Mouse (Mus musculus): ENCODE data around the gene Prss41. TPM values are rescaled to one million over a fixed set of nuclear protein-coding genes. Genes with fewer than 3 reads are reported as not detected.

The Prss41 gene
- polyA plus RNA-seq, 1 experiment: 0.78 TPM

- peak; percentile 56 for TF ChIP-seq CTCF (IDR thresholded peaks at IDR 0.05; ENCODE audit: insufficient read depth, low read length)
- peak; percentile 67; the same call in 1 of the 2 replicates for TF ChIP-seq POLR2A (IDR thresholded peaks at IDR 0.05; ENCODE audit: borderline replicate concordance, extremely low read depth, low read depth, low read length)
- under 1% methylated on average over 32 of the region's 42 CpGs for WGBS
- Histone ChIP-seq H3K4me1 (ENCODE audit: control insufficient read depth, insufficient read depth, low read length) (no peaks in the 10 kb centered on the region), H3K4me3 (replicated peaks; ENCODE audit: extremely low read depth, low read depth, low read length) (peak within 1 kb of the TSS; percentile 93)
- peak; percentile 83 for DNase-seq
These were observed 14.8 kb downstream of the Prss41 start, which contains the start of gene Elob for GRCm38 (mm10) chr17:23829064-23829619. TSS of gene Elob (minus strand) at chr17:23829136.

- peak; percentile 63 for DNase-seq
- Histone ChIP-seq H3K4me3 (replicated peaks; ENCODE audit: extremely low read depth, low read depth, low read length) (peak overlapping the region; percentile 93), H3K4me1 (ENCODE audit: control insufficient read depth, insufficient read depth, low read length) (no peaks in the 10 kb centered on the region)
- WGBS: under 1% methylated on average over 47 of the region's 47 CpGs
- TF ChIP-seq POLR2A (IDR thresholded peaks at IDR 0.05; ENCODE audit: borderline replicate concordance, extremely low read depth, low read depth, low read length) (0 out of 2 replicates have a peak, but pooled peaks have one; percentile 11), CTCF (IDR thresholded peaks at IDR 0.05; ENCODE audit: insufficient read depth, low read length) (no peak)
These were observed 15.5 kb downstream of the Prss41 start for GRCm38 (mm10) chr17:23828271-23829001.

- TF ChIP-seq CTCF (IDR thresholded peaks at IDR 0.05; ENCODE audit: insufficient read depth, low read length) (no peak), POLR2A (IDR thresholded peaks at IDR 0.05; ENCODE audit: borderline replicate concordance, extremely low read depth, low read depth, low read length) (no peak)
- 74% methylated on average over 4 of the region's 4 CpGs for WGBS
- DNase-seq: no peak
- no peak overlapping the region for H3K4me3 ChIP-seq (replicated peaks; ENCODE audit: extremely low read depth, low read depth, low read length)
- no peaks in the 10 kb centered on the region for H3K4me1 ChIP-seq (ENCODE audit: control insufficient read depth, insufficient read depth, low read length)
These were observed 18.4 kb downstream of the Prss41 start for GRCm38 (mm10) chr17:23825591-23825990.

- H3K4me3 ChIP-seq (replicated peaks; ENCODE audit: extremely low read depth, low read depth, low read length): no peak overlapping the region
- 0 out of 2 replicates have a peak, but pooled peaks have one; percentile 10 for TF ChIP-seq POLR2A (IDR thresholded peaks at IDR 0.05; ENCODE audit: borderline replicate concordance, extremely low read depth, low read depth, low read length)
- TF ChIP-seq CTCF (IDR thresholded peaks at IDR 0.05; ENCODE audit: insufficient read depth, low read length): no peak
- 87% methylated on average over 12 of the region's 12 CpGs for WGBS
- DNase-seq: no peak
- H3K4me1 ChIP-seq (ENCODE audit: control insufficient read depth, insufficient read depth, low read length): no peaks in the 10 kb centered on the region
These were observed 20.4 kb downstream of the Prss41 start for GRCm38 (mm10) chr17:23823614-23824013.

GRCm38 (mm10) chr17:23823018-23823417 is 21.0 kb downstream of the Prss41 start:
- no peak for DNase-seq
- 80% methylated on average over 16 of the region's 16 CpGs for WGBS
- Histone ChIP-seq H3K4me3 (replicated peaks; ENCODE audit: extremely low read depth, low read depth, low read length) (no peak overlapping the region), H3K4me1 (ENCODE audit: control insufficient read depth, insufficient read depth, low read length) (no peaks in the 10 kb centered on the region)
- TF ChIP-seq POLR2A (IDR thresholded peaks at IDR 0.05; ENCODE audit: borderline replicate concordance, extremely low read depth, low read depth, low read length) (no peak), CTCF (IDR thresholded peaks at IDR 0.05; ENCODE audit: insufficient read depth, low read length) (no peak)

GRCm38 (mm10) chr17:23822094-23822493 is 21.9 kb downstream of the Prss41 start:
- no peaks in the 10 kb centered on the region for H3K4me1 ChIP-seq (ENCODE audit: control insufficient read depth, insufficient read depth, low read length)
- WGBS: 63% methylated on average over 6 of the region's 6 CpGs
- TF ChIP-seq CTCF (IDR thresholded peaks at IDR 0.05; ENCODE audit: insufficient read depth, low read length): no peak
- no peak for TF ChIP-seq POLR2A (IDR thresholded peaks at IDR 0.05; ENCODE audit: borderline replicate concordance, extremely low read depth, low read depth, low read length)
- no peak overlapping the region for H3K4me3 ChIP-seq (replicated peaks; ENCODE audit: extremely low read depth, low read depth, low read length)
- DNase-seq: no peak

GRCm38 (mm10) chr17:23820731-23821130 is 23.2 kb downstream of the Prss41 start:
- TF ChIP-seq CTCF (IDR thresholded peaks at IDR 0.05; ENCODE audit: insufficient read depth, low read length) (no peak), POLR2A (IDR thresholded peaks at IDR 0.05; ENCODE audit: borderline replicate concordance, extremely low read depth, low read depth, low read length) (no peak)
- no peak overlapping the region for H3K4me3 ChIP-seq (replicated peaks; ENCODE audit: extremely low read depth, low read depth, low read length)
- no peaks in the 10 kb centered on the region for H3K4me1 ChIP-seq (ENCODE audit: control insufficient read depth, insufficient read depth, low read length)
- 98% methylated on average over 5 of the region's 5 CpGs for WGBS
- DNase-seq: no peak

GRCm38 (mm10) chr17:23819235-23819634 is 24.7 kb downstream of the Prss41 start:
- WGBS: 96% methylated on average over 25 of the region's 25 CpGs
- TF ChIP-seq CTCF (IDR thresholded peaks at IDR 0.05; ENCODE audit: insufficient read depth, low read length): no peak
- TF ChIP-seq POLR2A (IDR thresholded peaks at IDR 0.05; ENCODE audit: borderline replicate concordance, extremely low read depth, low read depth, low read length): no peak
- H3K4me1 ChIP-seq (ENCODE audit: control insufficient read depth, insufficient read depth, low read length): no peaks in the 10 kb centered on the region

GRCm38 (mm10) chr17:23818579-23818978 is 25.4 kb downstream of the Prss41 start:
- 98% methylated on average over 8 of the region's 8 CpGs for WGBS
- H3K4me3 ChIP-seq (replicated peaks; ENCODE audit: extremely low read depth, low read depth, low read length): no peak overlapping the region
- no peaks in the 10 kb centered on the region for H3K4me1 ChIP-seq (ENCODE audit: control insufficient read depth, insufficient read depth, low read length)
- TF ChIP-seq POLR2A (IDR thresholded peaks at IDR 0.05; ENCODE audit: borderline replicate concordance, extremely low read depth, low read depth, low read length) (no peak), CTCF (IDR thresholded peaks at IDR 0.05; ENCODE audit: insufficient read depth, low read length) (no peak)
- DNase-seq: no peak

More at GRCm38 (mm10) chr17:23819235-23819634, 24.7 kb downstream of the Prss41 start:
- H3K4me3 ChIP-seq (replicated peaks; ENCODE audit: extremely low read depth, low read depth, low read length): no peak overlapping the region
- no peak for DNase-seq
